ENCODE assay signal across 14 mouse cellular contexts in genomic region chr13:60105286-60105685, GRCm38 (mm10).
DNase-seq lines count a peak whose midpoint lies in the region; ATAC-seq lines count a peak whose summit lies in the region.
"Had no signal": no experiment of that assay in that cellular context is flagged by ENCODE, and none has a peak within 500 bp of the region (broad histone marks: within the 10 kb centered on the region; RNA-seq: fewer than 3 reads in every experiment).

No protein-coding gene starts in this region.

- H3K4me3 ChIP-seq in forebrain, embryonic 10.5 days: no peak overlapping the region
- no peak overlapping the region for H3K4me3 ChIP-seq in forebrain, embryonic 13.5 days
- H3K4me3 ChIP-seq: megakaryocyte, embryonic 14.5 days had no signal

- 0 out of 2 replicates have a peak overlapping the region, but pooled peaks have one; percentile 37 for H3K27ac ChIP-seq in forebrain, embryonic 10.5 days
- H3K27ac ChIP-seq in forebrain, embryonic 13.5 days: no peak overlapping the region
- H3K27ac ChIP-seq: liver, embryonic 14.5 days had no signal

- no peak for ATAC-seq in forebrain, embryonic 13.5 days
- peak; percentile 64 for ATAC-seq in frontal cortex, adult (ENCODE audit: low TSS enrichment)
- ATAC-seq: Patski had no signal

- DNase-seq in forebrain, embryonic 10.5 days (ENCODE audit: extremely low spot score, low spot score): no peak
- DNase-seq in Muller cell, postnatal 12 days (ENCODE audit: inconsistent ontology term): peak; percentile 60
- DNase-seq in left cerebral cortex, postnatal 14 days (ENCODE audit: low spot score in 2 of 2): peak; percentile 42 to 62
- no peak for DNase-seq in urinary bladder, postnatal 10 days (ENCODE audit: low spot score)
- DNase-seq in testis, postnatal 14 days (ENCODE audit: low spot score): no peak
- no peak for DNase-seq in adrenal gland, adult 18-20 months (ENCODE audit: low spot score in 2 of 2)
- DNase-seq: adrenal gland, postnatal 36 days; kidney, postnatal 14 days; thymus, postnatal 25 days had no signal

- intact Hi-C loops in left cerebral cortex, postnatal 14 days (cut with DNase I): no loop called here

- H3K27me3 ChIP-seq in forebrain, embryonic 10.5 days (ENCODE audit: poor library complexity, severe bottlenecking): no peaks in the 10 kb centered on the region
- H3K27me3 ChIP-seq in forebrain, embryonic 13.5 days: no peaks in the 10 kb centered on the region
- H3K27me3 ChIP-seq: megakaryocyte, embryonic 14.5 days; Patski had no signal

- no peak overlapping the region for H3K9ac ChIP-seq in forebrain, embryonic 13.5 days
- H3K9ac ChIP-seq: liver, embryonic 14.5 days had no signal

- H3K4me1 ChIP-seq in forebrain, embryonic 10.5 days: peaks cover 25% of the 10 kb centered on the region
- peaks cover 7% of the 10 kb centered on the region for H3K4me1 ChIP-seq in forebrain, embryonic 13.5 days
- H3K4me1 ChIP-seq: megakaryocyte, embryonic 14.5 days had no signal

- peaks cover 12% of the 10 kb centered on the region; the same call in 1 of the 2 replicates for H3K9me3 ChIP-seq in forebrain, embryonic 10.5 days
- no peaks in the 10 kb centered on the region for H3K9me3 ChIP-seq in forebrain, embryonic 13.5 days (replicated peaks)

- H3K4me2 ChIP-seq in forebrain, embryonic 13.5 days: no peak overlapping the region

- WGBS in forebrain, embryonic 10.5 days: 91% methylated on average over 9 of the region's 9 CpGs
- 84% methylated on average over 9 of the region's 9 CpGs for WGBS in forebrain, embryonic 13.5 days

- no peaks in the 10 kb centered on the region for H3K36me3 ChIP-seq in forebrain, embryonic 10.5 days (replicated peaks)
- no peaks in the 10 kb centered on the region for H3K36me3 ChIP-seq in forebrain, embryonic 13.5 days (ENCODE audit: poor library complexity, severe bottlenecking)

Comparison
In these comparisons a context has a peak if more than half of its experiments do, and no peak if none do; other contexts are left out.
1. DNase-seq: peak in Muller cell, postnatal 12 days (single experiment) and left cerebral cortex, postnatal 14 days (2 of 2); none in forebrain, embryonic 10.5 days (single experiment), urinary bladder, postnatal 10 days (single experiment), testis, postnatal 14 days (single experiment) and adrenal gland, adult 18-20 months (0 of 2).